Mouse (Mus musculus) intestine, embryonic 16.5 days (tissue): ENCODE measurements around the gene Hspe1. TPM values are rescaled to one million over a fixed set of nuclear protein-coding genes. Genes with fewer than 3 reads are reported as not detected.

Experiments
- polyA plus RNA-seq: library from polyadenylated mRNA; unstranded; fragments of >200 nt; fragmentation: Nextera tagmentation; extraction: Ambion mirVana; gene quantifications from 2 replicates; pipeline ENCODE4 v1.2.1, GENCODE M21; 2015

Hspe1 gene
- polyA plus RNA-seq, 1 experiment from 2014 or later, result 742 TPM

Other genes starting within 250 kb of the Hspe1 start
- 7.2 and 7.6 TPM in 2 replicates for gene Ankrd44, start 161.7 kb upstream of the Hspe1 start, polyA plus RNA-seq
- gene Sf3b1, start 60.7 kb upstream of the Hspe1 start, polyA plus RNA-seq, result 246 and 257 TPM in 2 replicates
- gene Coq10b, start 35.4 kb upstream of the Hspe1 start, polyA plus RNA-seq, result 13.8 and 15.8 TPM in 2 replicates
- 681 and 748 TPM in 2 replicates for gene Hspd1, start 111 bp downstream of the Hspe1 start, polyA plus RNA-seq
- gene Mob4, start 43.1 kb downstream of the Hspe1 start, polyA plus RNA-seq, result 139 and 155 TPM in 2 replicates
- 7.0 and 7.1 TPM in 2 replicates for gene Rftn2, start 138.7 kb downstream of the Hspe1 start, polyA plus RNA-seq
- gene Mars2, start 149.0 kb downstream of the Hspe1 start, polyA plus RNA-seq, result 5.2 and 5.4 TPM in 2 replicates